Mouse (Mus musculus): ENCODE data around the gene Klc3.

GRCm38 (mm10) chr7:19394484-19394883, 9.4 kb downstream of the Klc3 start:
- TF ChIP-seq CTCF (IDR thresholded peaks at IDR 0.05; ENCODE audit: insufficient read depth, low read length) (no peak), POLR2A (IDR thresholded peaks at IDR 0.05; ENCODE audit: borderline replicate concordance, extremely low read depth, low read depth, low read length) (no peak)
